In the genomic region with DNA sequence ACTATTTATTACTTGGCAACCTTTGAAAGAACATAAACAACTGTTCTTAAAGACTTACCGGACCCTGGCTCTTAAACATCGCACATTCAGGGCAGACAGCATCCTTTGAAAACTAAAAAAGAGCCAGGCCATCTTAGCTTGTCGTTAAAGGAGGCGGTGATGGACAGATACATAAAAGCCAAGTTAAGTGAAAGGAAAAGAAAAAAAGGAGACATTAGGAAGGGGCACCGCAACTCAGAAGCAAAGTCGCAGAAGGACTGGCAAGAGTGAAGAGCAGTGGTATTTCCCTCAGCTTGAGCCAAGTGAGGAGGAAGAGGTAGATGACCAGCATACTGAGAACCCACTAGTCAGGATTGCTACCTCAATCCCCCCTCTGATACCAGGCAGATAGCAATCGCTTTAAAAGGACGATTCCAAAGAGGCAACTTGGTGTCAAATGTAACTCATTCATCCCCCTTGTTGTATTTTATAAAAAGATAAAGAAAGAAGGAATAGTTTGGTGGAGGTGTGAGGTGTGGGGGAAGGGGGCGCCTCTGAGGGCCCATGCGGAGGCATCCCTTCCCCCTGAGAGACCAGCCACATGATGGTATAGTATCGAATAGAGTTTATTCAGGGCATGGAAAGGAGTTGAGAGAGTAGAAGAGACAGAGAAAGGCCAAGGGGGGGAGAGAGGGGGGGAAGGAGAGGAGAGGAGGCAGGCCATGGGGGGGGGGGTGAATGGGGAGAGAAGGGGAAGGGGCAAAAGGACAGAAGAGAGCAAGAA, we compare ENCODE assay signal across 14 mouse cellular contexts. TPM values are rescaled to one million over a fixed set of nuclear protein-coding genes. Genes with fewer than 3 reads are reported as not detected.
DNase-seq lines count a peak whose midpoint lies in the region; ATAC-seq lines count a peak whose summit lies in the region.
"Had no signal": no experiment of that assay in that cellular context is flagged by ENCODE, and none has a peak within 500 bp of the region (broad histone marks: within the 10 kb centered on the region; RNA-seq: fewer than 3 reads in every experiment).

No protein-coding gene starts in this region.

- H3K9ac ChIP-seq in forebrain, embryonic 15.5 days (replicated peaks) = no peak overlapping the region
- no peak overlapping the region for H3K9ac ChIP-seq in hindbrain, embryonic 16.5 days (ENCODE audit: low read depth, low read length)
- H3K9ac ChIP-seq in neural tube, embryonic 12.5 days = no peak overlapping the region

- H3K36me3 ChIP-seq in forebrain, embryonic 10.5 days (replicated peaks) = no peaks in the 10 kb centered on the region
- no peaks in the 10 kb centered on the region for H3K36me3 ChIP-seq in forebrain, embryonic 15.5 days
- no peaks in the 10 kb centered on the region for H3K36me3 ChIP-seq in hindbrain, embryonic 16.5 days (ENCODE audit: control insufficient read depth, insufficient read depth, low read length)
- no peaks in the 10 kb centered on the region for H3K36me3 ChIP-seq in neural tube, embryonic 12.5 days
- H3K36me3 ChIP-seq in limb, embryonic 10.5 days = no peaks in the 10 kb centered on the region

- ATAC-seq in forebrain, embryonic 15.5 days (replicated peaks) = peak; percentile 18; the same call in 1 of the 2 replicates
- peak; percentile 83 for ATAC-seq in hindbrain, embryonic 16.5 days
- ATAC-seq in neural tube, embryonic 12.5 days (ENCODE audit: low FRiP score, low read depth) = peak; percentile 66

- H3K27ac ChIP-seq in forebrain, embryonic 10.5 days = peak overlapping the region; percentile 75
- peak overlapping the region; percentile 56; the same call in 1 of the 2 replicates for H3K27ac ChIP-seq in forebrain, embryonic 15.5 days (replicated peaks)
- no peak overlapping the region for H3K27ac ChIP-seq in hindbrain, embryonic 16.5 days (ENCODE audit: low read depth, low read length)
- H3K27ac ChIP-seq in neural tube, embryonic 12.5 days = no peak overlapping the region
- H3K27ac ChIP-seq in limb, embryonic 10.5 days = no peak overlapping the region
- H3K27ac ChIP-seq: macrophage had no signal

- 51% methylated on average over 11 of the region's 11 CpGs for WGBS in forebrain, embryonic 10.5 days
- 25% methylated on average over 11 of the region's 11 CpGs for WGBS in forebrain, embryonic 15.5 days
- 33% methylated on average over 11 of the region's 11 CpGs for WGBS in hindbrain, embryonic 16.5 days
- 23% methylated on average over 11 of the region's 11 CpGs for WGBS in neural tube, embryonic 12.5 days
- WGBS in limb, embryonic 10.5 days = 52% methylated on average over 11 of the region's 11 CpGs

- no peak overlapping the region for H3K4me2 ChIP-seq in forebrain, embryonic 15.5 days (replicated peaks)
- no peak overlapping the region for H3K4me2 ChIP-seq in hindbrain, embryonic 16.5 days (ENCODE audit: low read length)
- H3K4me2 ChIP-seq in neural tube, embryonic 12.5 days (replicated peaks) = no peak overlapping the region

- peaks cover 7% of the 10 kb centered on the region; the same call in 1 of the 2 replicates for H3K9me3 ChIP-seq in forebrain, embryonic 10.5 days
- no peaks in the 10 kb centered on the region for H3K9me3 ChIP-seq in forebrain, embryonic 15.5 days
- no peaks in the 10 kb centered on the region for H3K9me3 ChIP-seq in hindbrain, embryonic 16.5 days (ENCODE audit: control insufficient read depth, low read length)
- no peaks in the 10 kb centered on the region for H3K9me3 ChIP-seq in neural tube, embryonic 12.5 days
- no peaks in the 10 kb centered on the region for H3K9me3 ChIP-seq in limb, embryonic 10.5 days (replicated peaks)

- H3K4me1 ChIP-seq in forebrain, embryonic 10.5 days = peaks cover 31% of the 10 kb centered on the region
- peaks cover 23% of the 10 kb centered on the region for H3K4me1 ChIP-seq in forebrain, embryonic 15.5 days
- no peaks in the 10 kb centered on the region; the same call in 1 of the 2 replicates for H3K4me1 ChIP-seq in hindbrain, embryonic 16.5 days (ENCODE audit: control insufficient read depth, insufficient read depth, low read depth, low read length)
- H3K4me1 ChIP-seq in neural tube, embryonic 12.5 days = peaks cover 6% of the 10 kb centered on the region; the same call in 1 of the 2 replicates
- peaks cover 11% of the 10 kb centered on the region for H3K4me1 ChIP-seq in limb, embryonic 10.5 days

- H3K27me3 ChIP-seq in forebrain, embryonic 10.5 days (ENCODE audit: poor library complexity, severe bottlenecking) = no peaks in the 10 kb centered on the region
- H3K27me3 ChIP-seq in forebrain, embryonic 15.5 days = no peaks in the 10 kb centered on the region
- no peaks in the 10 kb centered on the region for H3K27me3 ChIP-seq in hindbrain, embryonic 16.5 days (replicated peaks; ENCODE audit: control insufficient read depth, insufficient read depth, low read length)
- no peaks in the 10 kb centered on the region for H3K27me3 ChIP-seq in neural tube, embryonic 12.5 days (replicated peaks)
- no peaks in the 10 kb centered on the region for H3K27me3 ChIP-seq in limb, embryonic 10.5 days (ENCODE audit: low read depth, poor library complexity, severe bottlenecking)

- no peak for DNase-seq in forebrain, embryonic 10.5 days (ENCODE audit: extremely low spot score, low spot score)
- DNase-seq in thymus, postnatal 10 days (ENCODE audit: low spot score in 2 of 2) = no peak
- no peak for DNase-seq in spleen, adult 18-20 months
- no peak for DNase-seq in limb, embryonic 10.5 days (ENCODE audit: low spot score)
- DNase-seq: adrenal gland, postnatal 10 days; cerebellum, adult 8-10 months; liver; lung, adult 2 months; thymus, adult 18-20 months had no signal

- H3K4me3 ChIP-seq in forebrain, embryonic 10.5 days = no peak overlapping the region
- no peak overlapping the region for H3K4me3 ChIP-seq in forebrain, embryonic 15.5 days
- H3K4me3 ChIP-seq in hindbrain, embryonic 16.5 days (ENCODE audit: low read length) = no peak overlapping the region
- no peak overlapping the region for H3K4me3 ChIP-seq in neural tube, embryonic 12.5 days
- no peak overlapping the region for H3K4me3 ChIP-seq in limb, embryonic 10.5 days
- H3K4me3 ChIP-seq: erythroblast, embryonic 14.5 days had no signal

RNA-seq across cellular contexts. Expression of gene Phyhipl, which starts 31.4 kb away (rescaled TPM):
- 17.8 and 19.4 TPM in 2 replicates for polyA plus RNA-seq in forebrain, embryonic 10.5 days (2016; fragmentation: Nextera tagmentation; extraction: Ambion mirVana)
- 114 and 132 TPM in 2 replicates for polyA plus RNA-seq in forebrain, embryonic 15.5 days (2015; fragmentation: Nextera tagmentation; extraction: Ambion mirVana)
- 337 and 365 TPM in 2 replicates for polyA plus RNA-seq in hindbrain, embryonic 16.5 days (2015; fragmentation: Nextera tagmentation; extraction: Ambion mirVana)
- polyA plus RNA-seq in neural tube, embryonic 12.5 days (2016; fragmentation: Nextera tagmentation; extraction: Ambion mirVana) = 202 and 203 TPM in 2 replicates
- 2.0 and 2.8 TPM in 2 replicates for polyA plus RNA-seq in limb, embryonic 10.5 days (2016; fragmentation: Nextera tagmentation; extraction: Ambion mirVana)
- polyA plus RNA-seq: erythroblast, embryonic 14.5 days; macrophage had no signal

Comparison
In these comparisons a context has a peak if more than half of its experiments do, and no peak if none do; other contexts are left out.
1. H3K27ac ChIP-seq: peak in forebrain, embryonic 10.5 days (single experiment) and forebrain, embryonic 15.5 days (single experiment); none in hindbrain, embryonic 16.5 days (single experiment), neural tube, embryonic 12.5 days (single experiment) and limb, embryonic 10.5 days (single experiment).
2. ATAC-seq: peak in every context shown above with its lines; median percentile 83 in hindbrain, embryonic 16.5 days; 66 in neural tube, embryonic 12.5 days; 18 in forebrain, embryonic 15.5 days.